Mouse (Mus musculus) heart, postnatal 25 days (tissue): ENCODE data around the gene Stat5b. TPM values are rescaled to one million over a fixed set of nuclear protein-coding genes. Genes with fewer than 3 reads are reported as not detected.

Experiments used
- DNase-seq: peaks from one replicate; pipeline ENCODE4 v3.0.0; 2022; ENCODE audit warnings: low spot score
- intact Hi-C: fragments of 180-260 bp; cut with DNase I; formaldehyde crosslinking; loops from one replicate; pipeline ENCODE4 v1.15.1; 2025
- total RNA-seq, 2 experiments: library from RNA; stranded (reverse); gene quantifications; 2 replicates each; pipeline ENCODE4 v1.2.3; 2021

Gene Stat5b
- total RNA-seq, 2 experiments from 2014 or later = 67.6 to 68.9 TPM

DNA sequence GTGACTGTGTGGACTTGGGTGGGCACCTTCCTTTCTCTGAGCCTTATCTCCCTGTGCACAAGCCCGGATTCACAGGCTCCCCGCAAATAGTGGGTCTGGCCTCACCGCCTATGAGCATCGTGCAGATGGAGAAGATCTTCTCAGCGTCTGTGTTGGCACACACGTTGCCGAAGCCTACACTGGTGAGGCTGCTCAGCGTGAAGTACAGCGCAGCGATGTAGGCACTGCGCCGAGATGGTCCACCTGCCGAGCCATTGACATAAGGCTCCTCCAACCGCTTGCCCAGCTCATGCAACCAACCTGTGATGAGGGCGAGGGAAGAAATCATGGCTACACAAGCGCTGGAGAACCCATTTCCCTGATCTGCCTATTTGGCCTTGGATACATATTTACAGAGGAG lies 100.4 kb downstream of the Stat5b start:
- intact Hi-C loops = no loop called here
- no peak for DNase-seq

DNA sequence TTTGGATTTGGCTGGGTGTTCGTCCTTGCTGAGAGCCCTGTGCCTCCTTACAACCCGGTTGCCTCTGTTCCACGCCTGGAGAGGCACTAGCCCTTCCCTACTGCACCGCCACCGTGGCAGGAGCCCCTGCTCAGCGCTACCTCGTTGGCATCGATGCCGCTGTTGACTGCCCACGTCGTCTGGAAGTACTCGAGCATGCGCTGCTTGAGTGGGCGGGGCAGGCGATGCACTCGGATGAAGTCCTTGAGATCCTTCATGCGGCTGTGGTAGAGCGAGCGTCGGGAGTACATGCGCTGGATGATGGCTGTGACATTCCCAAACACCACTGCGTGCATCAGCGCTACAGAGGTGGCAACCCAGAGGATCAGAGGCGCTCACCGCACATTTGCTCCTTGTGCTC lies 101.1 kb downstream of the Stat5b start:
- no peak for DNase-seq
- intact Hi-C loops = loop anchor here (10.0 kb wide), 1 partner anchor 315 kb away; no protein-coding TSS in a partner anchor

DNA sequence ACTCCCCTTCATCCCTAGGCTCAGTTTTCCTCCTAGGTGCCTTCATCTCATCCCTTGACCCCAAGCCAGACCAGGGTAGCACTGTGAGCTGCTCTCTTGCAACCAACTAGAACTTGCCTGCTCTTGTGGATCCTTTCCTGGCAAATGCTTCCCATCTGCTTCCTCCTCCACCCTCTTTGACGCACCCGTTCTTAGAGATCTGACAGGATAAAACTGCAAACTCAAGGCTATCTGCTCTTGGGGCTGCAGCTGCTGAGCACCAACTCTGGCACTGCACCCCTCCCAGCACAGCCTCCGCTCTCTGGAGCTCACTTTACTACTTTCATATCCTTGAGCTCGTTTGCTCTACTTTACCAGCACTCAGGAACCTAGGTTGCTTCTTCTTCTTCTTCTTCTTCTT lies 101.9 kb downstream of the Stat5b start:
- intact Hi-C loops = loop anchor here (10.0 kb wide), 1 partner anchor 316 kb away; no protein-coding TSS in a partner anchor
- DNase-seq = no peak

DNA sequence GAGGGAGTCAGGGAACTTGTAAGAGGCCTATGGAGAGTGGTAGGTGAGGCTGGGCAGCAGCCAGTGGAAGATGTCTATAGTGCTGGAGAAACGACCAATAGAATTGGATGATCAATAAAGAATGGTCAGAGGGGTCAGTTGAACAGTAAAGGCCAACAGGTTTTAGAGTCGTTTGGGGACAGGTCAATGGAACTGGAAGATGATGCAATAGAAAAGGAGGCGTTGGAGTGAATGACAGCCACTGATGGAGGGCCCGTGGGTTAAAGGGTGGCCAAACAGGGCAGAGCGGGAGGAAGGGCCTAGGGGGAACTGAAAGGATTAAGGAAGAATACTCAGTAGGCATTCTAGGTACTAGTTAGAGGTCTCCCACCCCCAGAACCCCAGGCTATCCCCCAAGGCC lies 103.4 kb downstream of the Stat5b start:
- no peak for DNase-seq
- intact Hi-C loops = loop anchor here (2.0 to 10.0 kb wide), 2 partner anchors 16 to 318 kb away; partner anchors contain the start of gene Hcrt

DNA sequence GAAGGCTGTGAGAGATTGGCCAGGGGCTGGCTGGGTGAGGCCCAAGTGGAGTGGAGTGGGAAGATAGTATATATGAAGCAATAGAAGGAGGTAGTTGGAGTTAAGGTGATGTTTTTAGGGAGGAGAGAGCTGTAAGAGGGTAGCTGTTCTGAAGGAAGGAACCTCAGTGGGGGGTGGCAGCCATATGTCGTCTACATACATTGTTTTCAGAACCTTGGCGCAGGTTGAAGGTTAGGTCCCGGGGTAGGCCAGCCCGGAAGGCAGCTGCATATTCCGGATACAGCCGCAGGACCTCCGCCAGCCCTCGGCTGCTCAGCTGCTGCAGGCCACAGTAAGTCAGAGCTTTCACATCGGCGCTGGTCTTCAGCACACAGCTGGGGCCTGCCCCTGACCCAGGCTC lies 104.0 kb downstream of the Stat5b start:
- DNase-seq = no peak
- intact Hi-C loops = loop anchor here (2.0 to 10.0 kb wide), 2 partner anchors 16 to 318 kb away; partner anchors contain the start of gene Hcrt

DNA sequence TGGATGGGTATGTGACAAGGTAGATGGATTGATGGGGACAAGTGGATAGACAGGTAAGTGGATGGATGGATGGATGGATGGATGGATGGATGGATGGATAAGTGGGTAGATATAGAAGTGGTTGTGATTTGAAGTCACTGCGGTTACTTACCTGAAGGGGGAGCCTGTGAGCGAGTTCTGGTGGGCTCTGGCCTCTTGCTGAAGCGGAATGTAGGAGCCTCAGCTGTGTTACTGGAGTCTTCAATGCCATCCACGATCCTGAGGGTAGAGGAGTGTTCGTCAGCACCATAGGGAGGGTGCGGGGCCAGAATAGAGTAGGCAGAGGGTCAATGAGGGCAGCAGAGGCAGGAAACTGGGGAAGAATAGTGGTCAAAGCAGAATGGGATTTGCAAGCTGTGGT lies 105.4 kb downstream of the Stat5b start:
- DNase-seq = no peak
- intact Hi-C loops = loop anchor here (10.0 kb wide), 1 partner anchor 320 kb away; no protein-coding TSS in a partner anchor

DNA sequence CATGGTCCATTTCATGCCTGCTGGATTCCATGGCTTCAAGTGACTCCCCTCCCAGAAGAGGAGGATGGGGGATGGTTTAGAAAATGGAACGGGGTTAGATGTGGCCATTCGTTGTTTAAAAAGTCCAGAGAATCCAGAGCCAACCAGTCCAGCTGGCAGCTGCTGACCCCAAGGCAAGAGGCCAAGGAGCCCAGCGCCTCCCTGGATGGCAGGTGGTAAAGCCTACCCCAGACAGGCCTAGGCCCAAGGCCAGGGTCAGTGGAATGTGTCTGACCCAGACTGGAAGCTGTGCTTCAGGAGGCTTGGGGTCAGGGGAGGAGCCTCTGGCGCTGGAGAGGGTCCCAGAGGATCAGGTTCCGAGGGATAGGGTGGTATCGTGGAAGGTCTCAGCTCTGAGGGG lies 109.2 kb downstream of the Stat5b start:
- intact Hi-C loops = loop anchor here (10.0 kb wide), 1 partner anchor 323 kb away; no protein-coding TSS in a partner anchor
- no peak for DNase-seq

DNA sequence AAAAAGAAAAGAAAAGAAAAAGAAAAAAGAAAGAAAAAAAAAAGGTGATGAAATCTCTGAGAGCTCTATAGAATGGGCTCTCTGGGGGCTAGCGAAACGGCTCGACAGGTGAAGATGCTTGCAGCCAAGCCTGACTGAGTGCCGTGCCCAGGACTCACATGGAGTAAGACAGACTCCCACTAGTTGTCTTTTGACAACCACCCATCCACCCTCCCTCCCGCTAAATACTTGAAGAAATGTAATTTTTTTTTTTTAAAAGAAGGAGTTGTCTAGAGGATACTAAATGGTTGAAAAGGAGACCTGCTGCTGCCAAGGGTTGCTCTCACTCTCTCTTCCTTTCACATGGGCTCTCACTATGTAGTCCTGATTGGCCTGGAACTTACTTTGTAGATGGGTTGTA lies 111.8 kb downstream of the Stat5b start:
- no peak for DNase-seq
- intact Hi-C loops = no loop called here

DNA sequence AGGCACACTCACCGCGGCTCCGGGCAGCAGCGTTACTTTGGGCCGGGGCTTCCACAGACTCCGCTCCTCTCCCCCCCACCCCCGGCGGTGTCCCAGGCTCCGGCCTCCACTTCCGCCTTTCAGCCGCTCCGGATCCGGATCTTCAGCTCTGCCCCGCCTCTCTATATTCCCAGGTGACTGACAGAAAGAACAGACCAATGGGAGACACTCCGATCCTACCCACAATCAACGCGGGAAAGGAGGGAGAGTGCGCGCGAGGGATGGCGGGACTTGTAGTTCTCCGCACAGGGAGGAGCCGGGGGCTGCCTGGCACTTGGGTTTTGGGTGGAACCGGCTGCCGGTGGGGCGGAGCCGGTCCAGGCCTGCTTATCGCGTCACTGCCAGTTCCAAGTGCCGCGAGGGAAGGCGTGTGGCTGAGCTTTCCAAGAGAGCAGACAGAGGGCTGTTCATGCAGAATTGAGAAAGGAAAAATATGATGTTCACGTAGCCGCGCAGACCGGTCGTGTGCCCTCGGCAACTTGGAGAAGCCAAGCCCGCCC lies 112.4 kb downstream of the Stat5b start, which contains the start of gene Rab5c:
Gene Rab5c (minus strand): TSS at position 150 of the 539 bp plus-strand sequence.
- intact Hi-C loops = no loop called here
- peak; percentile 99 for DNase-seq

DNA sequence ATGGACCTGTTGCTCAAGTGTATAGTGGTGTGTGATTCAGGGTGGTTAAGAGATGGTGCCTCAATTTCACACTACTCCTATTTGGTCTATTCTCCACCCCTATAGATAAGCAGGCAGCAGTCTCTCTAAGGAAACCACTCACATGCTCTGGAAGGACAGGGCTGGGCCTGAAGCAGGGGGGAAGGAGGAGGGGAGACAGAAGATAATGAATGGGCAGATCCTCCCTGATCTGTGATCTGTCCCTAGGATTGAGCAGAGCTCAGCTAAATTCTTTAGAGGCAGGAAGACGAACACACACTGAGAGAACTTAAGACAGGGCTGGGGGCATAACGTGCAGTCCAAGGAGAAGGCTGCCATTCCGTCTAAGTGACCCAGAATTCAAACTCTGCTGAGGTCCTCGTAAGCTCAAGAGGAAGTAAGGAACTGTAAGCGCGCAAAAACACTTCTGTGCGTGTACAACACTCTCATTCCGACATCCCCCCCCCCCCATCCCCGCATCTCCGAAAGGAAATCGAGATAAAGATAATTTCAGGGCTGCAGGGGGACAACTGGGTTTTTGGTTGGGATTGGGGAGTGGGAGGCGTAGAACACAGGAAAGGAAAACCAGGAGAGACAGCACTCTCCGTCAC lies 113.3 kb downstream of the Stat5b start:
- intact Hi-C loops = loop anchor here (2.0 kb wide), 1 partner anchor 20 kb away; no protein-coding TSS in a partner anchor
- no peak for DNase-seq

DNA sequence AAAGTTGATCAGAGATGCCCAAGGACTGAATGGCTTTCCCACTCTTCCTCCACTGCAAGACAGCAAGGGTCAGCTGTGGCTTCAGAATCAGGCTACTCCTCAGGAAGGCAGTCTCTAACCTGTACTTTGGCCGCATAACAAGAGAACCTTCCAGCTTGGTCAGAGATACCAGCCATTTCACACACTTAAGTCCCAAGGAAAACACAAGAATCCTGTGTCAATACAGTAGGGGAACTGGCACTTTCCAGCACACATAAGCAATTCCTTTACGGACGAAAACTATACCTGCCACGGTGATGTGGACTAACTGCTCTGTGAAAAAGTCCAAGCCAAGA lies 113.8 kb downstream of the Stat5b start:
- intact Hi-C loops = loop anchor here (2.0 kb wide), 1 partner anchor 20 kb away; no protein-coding TSS in a partner anchor

DNA sequence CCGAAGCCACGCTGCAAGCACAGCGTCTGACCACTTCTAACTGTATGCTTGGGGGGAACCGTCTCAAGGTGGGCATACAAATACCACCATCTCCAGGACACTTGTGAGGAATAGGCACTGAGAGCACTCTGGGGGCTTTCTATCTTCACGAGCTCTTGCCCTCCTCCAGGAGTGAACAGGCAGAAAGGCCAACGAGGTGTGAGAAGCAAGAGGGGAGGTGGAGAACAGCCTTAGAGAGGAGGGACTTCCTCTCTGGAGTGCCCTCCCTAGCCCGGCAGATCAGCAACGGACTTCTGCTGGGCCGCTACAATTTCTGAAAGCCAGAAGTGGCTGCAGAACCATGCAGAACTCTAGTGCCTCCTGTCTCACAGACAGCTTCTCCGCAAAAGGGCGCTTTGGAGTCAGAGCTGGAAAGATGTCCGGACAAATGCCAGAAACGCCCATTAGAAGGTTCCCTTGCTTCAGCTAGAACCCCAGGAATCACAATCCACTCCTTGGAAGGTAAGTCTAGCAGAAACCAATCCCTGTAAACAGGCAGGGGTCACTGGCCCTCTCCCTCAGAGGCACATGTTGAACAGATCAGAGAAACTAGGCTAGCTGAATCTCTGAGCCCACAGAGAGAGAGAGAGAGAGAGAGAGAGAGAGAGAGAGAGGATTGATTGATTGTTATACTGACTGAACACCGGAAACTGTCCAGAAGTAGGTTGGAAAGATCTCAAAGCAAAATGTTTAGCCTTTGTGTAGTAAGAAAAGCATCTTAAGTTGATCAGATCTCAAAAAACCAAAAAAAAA lies 114.4 kb downstream of the Stat5b start:
- intact Hi-C loops = loop anchor here (2.0 kb wide), 1 partner anchor 19 kb away; no protein-coding TSS in a partner anchor
- no peak for DNase-seq

More for the DNA sequence above, 113.8 kb downstream of the Stat5b start:
- no peak for DNase-seq

DNA sequence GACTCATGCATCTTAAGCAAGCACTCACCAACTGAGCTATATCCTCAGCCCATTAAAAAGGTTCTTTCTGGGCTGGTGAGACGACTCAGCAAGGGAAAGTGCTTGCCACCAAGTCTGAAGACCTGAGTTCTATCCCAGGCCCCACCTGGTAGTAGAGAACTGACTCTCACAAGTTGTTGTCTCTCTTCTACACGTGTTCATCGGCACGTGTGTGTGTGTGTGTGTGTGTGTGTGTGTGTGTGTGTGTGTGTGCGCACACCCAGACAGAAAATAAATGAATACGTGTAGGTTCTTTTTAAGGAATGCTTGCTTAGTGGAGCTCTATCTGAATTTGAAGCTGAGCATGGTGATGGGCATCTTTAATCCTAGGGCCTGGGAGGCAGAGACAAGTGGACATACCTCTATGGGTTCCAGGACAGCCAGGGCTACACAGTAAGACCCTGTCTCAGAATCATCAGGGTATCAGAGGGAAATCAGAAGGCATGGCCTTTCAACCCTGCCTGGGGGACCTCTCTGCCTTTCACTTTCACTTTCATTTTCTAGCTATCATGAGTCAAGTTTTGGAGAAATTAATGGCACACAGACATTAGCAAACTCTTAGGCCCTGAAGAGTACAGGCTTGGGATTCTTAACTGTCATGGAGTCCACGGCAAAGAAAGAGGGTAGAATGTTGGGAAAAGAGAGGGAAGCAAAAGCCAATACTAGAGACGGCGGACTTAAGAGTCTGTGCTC lies 115.2 kb downstream of the Stat5b start:
- DNase-seq = no peak
- intact Hi-C loops = no loop called here

Other genes starting within 250 kb of the Stat5b start
- 10 to 100 TPM; 57.3 to 58.0 TPM for gene Nkiras2, start 231.5 kb downstream of the Stat5b start, total RNA-seq
- gene Dnajc7, start 230.6 kb downstream of the Stat5b start, total RNA-seq = 100 to 1,000 TPM; 121 to 124 TPM
- gene Zfp385c, start 158.3 kb downstream of the Stat5b start, total RNA-seq = under 1 TPM; 0.31 to 0.47 TPM
- gene Dhx58, start 146.5 kb downstream of the Stat5b start, total RNA-seq = under 1 TPM; 0.68 to 0.98 TPM
- 10 to 100 TPM; 12.3 to 13.6 TPM for gene Kat2a, start 138.3 kb downstream of the Stat5b start, total RNA-seq
- gene Hspb9, start 136.9 kb downstream of the Stat5b start, total RNA-seq = not detected
- 10 to 100 TPM; 62.1 to 66.8 TPM for gene Rab5c, start 112.5 kb downstream of the Stat5b start, total RNA-seq
- not detected for gene Kcnh4, start 90.8 kb downstream of the Stat5b start, total RNA-seq
- gene Hcrt, start 87.8 kb downstream of the Stat5b start, total RNA-seq = not detected
- gene Ghdc, start 79.8 kb downstream of the Stat5b start, total RNA-seq = 10 to 100 TPM in 1 of 2 experiments, 1 to 10 TPM in 1; 9.5 to 11.3 TPM
- gene Stat5a, start 8.6 kb upstream of the Stat5b start, total RNA-seq = 10 to 100 TPM; 24.3 to 30.1 TPM
- gene Stat3, start 88.8 kb upstream of the Stat5b start, total RNA-seq = 100 to 1,000 TPM in 1 of 2 experiments, 10 to 100 TPM in 1; 91.3 to 119 TPM
- gene Cavin1, start 120.2 kb upstream of the Stat5b start, total RNA-seq = 100 to 1,000 TPM; 275 to 277 TPM
- 10 to 100 TPM; 84.7 to 87.3 TPM for gene Atp6v0a1, start 158.7 kb upstream of the Stat5b start, total RNA-seq
- 1 to 10 TPM; 8.0 to 8.7 TPM for gene Naglu, start 219.3 kb upstream of the Stat5b start, total RNA-seq
- under 1 TPM; 0.55 to 0.64 TPM for gene Hsd17b1, start 227.7 kb upstream of the Stat5b start, total RNA-seq
- gene Coasy, start 231.8 kb upstream of the Stat5b start, total RNA-seq = 10 to 100 TPM; 15.8 to 17.1 TPM
- 10 to 100 TPM; 19.1 to 21.4 TPM for gene Mlx, start 236.6 kb upstream of the Stat5b start, total RNA-seq
- gene Psmc3ip, start 244.7 kb upstream of the Stat5b start, total RNA-seq = 1 to 10 TPM; 3.1 TPM